Mouse (Mus musculus) limb, embryonic 10.5 days (tissue): ENCODE results near the gene Fancc. TPM values are rescaled to one million over a fixed set of nuclear protein-coding genes. Genes with fewer than 3 reads are reported as not detected.

Experiments used
- DNase-seq: peaks from one replicate; pipeline ENCODE4 v3.0.0-alpha.2; 2017; ENCODE audit warnings: low spot score
- H3K27ac ChIP-seq: fragments of 300-500 bp; sonication (generic); 2 replicates; pipeline ENCODE4 v1.5.1; 2016; ENCODE audit warnings: mild to moderate bottlenecking
- H3K27me3 ChIP-seq: fragments of 300-500 bp; sonication (generic); 2 replicates; pipeline ENCODE4 v1.6.1; 2016; ENCODE audit warnings: low read depth, mild to moderate bottlenecking; ENCODE audit not compliant: poor library complexity, severe bottlenecking
- H3K36me3 ChIP-seq: fragments of 300-500 bp; sonication (generic); 2 replicates; pipeline ENCODE4 v1.6.1; 2016; ENCODE audit warnings: mild to moderate bottlenecking, moderate library complexity
- H3K4me1 ChIP-seq: fragments of 300-500 bp; sonication (generic); 2 replicates; pipeline ENCODE4 v1.6.1; 2016
- H3K4me3 ChIP-seq: fragments of 300-500 bp; sonication (generic); 2 replicates; pipeline ENCODE4 v1.5.1; 2016; ENCODE audit warnings: mild to moderate bottlenecking, moderate library complexity
- H3K9me3 ChIP-seq: fragments of 300-500 bp; sonication (generic); replicated peaks from 2 replicates; pipeline ENCODE4 v1.6.1; 2016; ENCODE audit warnings: mild to moderate bottlenecking
- WGBS: fragments of 180-500 bp; shearing (Covaris S2); methylation state at CpG from one replicate; pipeline ENCODE4 v1.1.7; 2016; 5-methylcytosine and 5-hydroxymethylcytosine counted together
- polyA plus RNA-seq: library from polyadenylated mRNA; unstranded; fragments of >200 nt; fragmentation: Nextera tagmentation; extraction: Ambion mirVana; gene quantifications from 2 replicates; pipeline ENCODE4 v1.2.1, GENCODE M21; 2016

The Fancc gene
- polyA plus RNA-seq, 1 experiment from 2014 or later, result 27.0 TPM

- 49% methylated on average over 4 of the region's 4 CpGs for WGBS
- Histone ChIP-seq H3K27ac (peak overlapping the region; percentile 83), H3K4me1 (peaks cover 47% of the 10 kb centered on the region), H3K4me3 (no peak overlapping the region), H3K9me3 (no peaks in the 10 kb centered on the region), H3K36me3 (no peaks in the 10 kb centered on the region), H3K27me3 (no peaks in the 10 kb centered on the region)
- peak; percentile 77 for DNase-seq
Observed at GRCm38 (mm10) chr13:63331379-63331778, 165.7 kb downstream of the Fancc start.

- peak overlapping the region; percentile 83 for H3K27ac ChIP-seq
- no peaks in the 10 kb centered on the region for H3K36me3 ChIP-seq
- no peak for DNase-seq
- no peaks in the 10 kb centered on the region for H3K27me3 ChIP-seq
- no peak overlapping the region for H3K4me3 ChIP-seq
- WGBS, result 39% methylated on average over 9 of the region's 9 CpGs
- H3K4me1 ChIP-seq, result peaks cover 41% of the 10 kb centered on the region
- H3K9me3 ChIP-seq, result no peaks in the 10 kb centered on the region
Observed at GRCm38 (mm10) chr13:63330236-63330860, 166.7 kb downstream of the Fancc start.

- no peaks in the 10 kb centered on the region for H3K27me3 ChIP-seq
- no peaks in the 10 kb centered on the region for H3K9me3 ChIP-seq
- peaks cover 66% of the 10 kb centered on the region for H3K4me1 ChIP-seq
- H3K36me3 ChIP-seq, result no peaks in the 10 kb centered on the region; the same call in 1 of the 2 replicates
- no peak overlapping the region for H3K27ac ChIP-seq
- H3K4me3 ChIP-seq, result no peak overlapping the region
- WGBS, result 90% methylated on average over 2 of the region's 2 CpGs
- no peak for DNase-seq
Observed at GRCm38 (mm10) chr13:63326015-63326414, 171.1 kb downstream of the Fancc start.

GRCm38 (mm10) chr13:63324978-63325848 is 171.9 kb downstream of the Fancc start:
- no peaks in the 10 kb centered on the region for H3K27me3 ChIP-seq
- WGBS, result 82% methylated on average over 10 of the region's 10 CpGs
- H3K4me1 ChIP-seq, result peaks cover 58% of the 10 kb centered on the region
- H3K9me3 ChIP-seq, result no peaks in the 10 kb centered on the region
- H3K4me3 ChIP-seq, result no peak overlapping the region
- H3K36me3 ChIP-seq, result peaks cover 3% of the 10 kb centered on the region; the same call in 1 of the 2 replicates
- peak overlapping the region; percentile 73 for H3K27ac ChIP-seq
- DNase-seq, result no peak

- H3K9me3 ChIP-seq, result no peaks in the 10 kb centered on the region
- peak overlapping the region; percentile 73; the same call in 1 of the 2 replicates for H3K27ac ChIP-seq
- WGBS, result 68% methylated on average over 3 of the region's 3 CpGs
- H3K36me3 ChIP-seq, result peaks cover 3% of the 10 kb centered on the region; the same call in 1 of the 2 replicates
- H3K4me1 ChIP-seq, result peaks cover 49% of the 10 kb centered on the region
- no peak overlapping the region for H3K4me3 ChIP-seq
- no peaks in the 10 kb centered on the region for H3K27me3 ChIP-seq
- DNase-seq, result no peak
Observed at GRCm38 (mm10) chr13:63324311-63324710, 172.8 kb downstream of the Fancc start.

GRCm38 (mm10) chr13:63323286-63324075 is 173.6 kb downstream of the Fancc start:
- peak overlapping the region; percentile 73; the same call in 1 of the 2 replicates for H3K27ac ChIP-seq
- DNase-seq, result no peak
- peaks cover 3% of the 10 kb centered on the region; the same call in 1 of the 2 replicates for H3K36me3 ChIP-seq
- WGBS, result 86% methylated on average over 9 of the region's 9 CpGs
- H3K9me3 ChIP-seq, result no peaks in the 10 kb centered on the region
- H3K4me1 ChIP-seq, result peaks cover 42% of the 10 kb centered on the region
- no peak overlapping the region for H3K4me3 ChIP-seq
- no peaks in the 10 kb centered on the region for H3K27me3 ChIP-seq

- WGBS, result 93% methylated on average over 6 of the region's 6 CpGs
- no peak overlapping the region for H3K4me3 ChIP-seq
- no peaks in the 10 kb centered on the region for H3K9me3 ChIP-seq
- DNase-seq, result no peak
- H3K27me3 ChIP-seq, result no peaks in the 10 kb centered on the region
- H3K27ac ChIP-seq, result peak overlapping the region; percentile 73; the same call in 1 of the 2 replicates
- H3K4me1 ChIP-seq, result peaks cover 45% of the 10 kb centered on the region
- peaks cover 3% of the 10 kb centered on the region; the same call in 1 of the 2 replicates for H3K36me3 ChIP-seq
Observed at GRCm38 (mm10) chr13:63322756-63323155, 174.3 kb downstream of the Fancc start.

- H3K27ac ChIP-seq, result peak overlapping the region; percentile 73; the same call in 1 of the 2 replicates
- H3K4me1 ChIP-seq, result peaks cover 47% of the 10 kb centered on the region
- no peak for DNase-seq
Observed at GRCm38 (mm10) chr13:63321689-63322088, 175.4 kb downstream of the Fancc start.

GRCm38 (mm10) chr13:63319814-63320213 is 177.3 kb downstream of the Fancc start:
- DNase-seq, result no peak
- Histone ChIP-seq H3K4me1 (peaks cover 37% of the 10 kb centered on the region), H3K27me3 (no peaks in the 10 kb centered on the region), H3K27ac (no peak overlapping the region), H3K36me3 (peaks cover 17% of the 10 kb centered on the region), H3K4me3 (no peak overlapping the region), H3K9me3 (no peaks in the 10 kb centered on the region)
- 94% methylated on average over 7 of the region's 7 CpGs for WGBS

More at GRCm38 (mm10) chr13:63321689-63322088, 175.4 kb downstream of the Fancc start:
- no peak overlapping the region for H3K4me3 ChIP-seq
- WGBS, result 82% methylated on average over 5 of the region's 5 CpGs
- no peaks in the 10 kb centered on the region for H3K27me3 ChIP-seq
- H3K36me3 ChIP-seq, result peaks cover 9% of the 10 kb centered on the region
- H3K9me3 ChIP-seq, result no peaks in the 10 kb centered on the region

- H3K27me3 ChIP-seq, result no peaks in the 10 kb centered on the region
- no peak overlapping the region for H3K4me3 ChIP-seq
- no peak overlapping the region for H3K27ac ChIP-seq
- WGBS, result 67% methylated on average over 7 of the region's 7 CpGs
- peaks cover 17% of the 10 kb centered on the region for H3K4me1 ChIP-seq
- no peaks in the 10 kb centered on the region for H3K9me3 ChIP-seq
- no peak for DNase-seq
- H3K36me3 ChIP-seq, result peaks cover 23% of the 10 kb centered on the region
Observed at GRCm38 (mm10) chr13:63317681-63318104, 179.4 kb downstream of the Fancc start.

GRCm38 (mm10) chr13:63316407-63316806 is 180.7 kb downstream of the Fancc start:
- WGBS, result 95% methylated on average over 5 of the region's 5 CpGs
- Histone ChIP-seq H3K27me3 (no peaks in the 10 kb centered on the region), H3K4me1 (peaks cover 5% of the 10 kb centered on the region), H3K27ac (no peak overlapping the region), H3K9me3 (no peaks in the 10 kb centered on the region), H3K36me3 (peaks cover 35% of the 10 kb centered on the region), H3K4me3 (no peak overlapping the region)
- DNase-seq, result no peak

- Histone ChIP-seq H3K27ac (no peak overlapping the region), H3K27me3 (no peaks in the 10 kb centered on the region), H3K4me3 (no peak overlapping the region), H3K36me3 (peaks cover 39% of the 10 kb centered on the region), H3K9me3 (no peaks in the 10 kb centered on the region), H3K4me1 (peaks cover 4% of the 10 kb centered on the region; the same call in 1 of the 2 replicates)
- DNase-seq, result no peak
- WGBS, result 92% methylated on average over 6 of the region's 6 CpGs
Observed at GRCm38 (mm10) chr13:63315777-63316176, 181.3 kb downstream of the Fancc start.
